Mouse (Mus musculus): Measurements from ENCODE around the gene Gucy2c. TPM values are rescaled to one million over a fixed set of nuclear protein-coding genes. Genes with fewer than 3 reads are reported as not detected.

Gene Gucy2c
- 0.20 TPM in 1 of 2 replicates, not detected in the other for total RNA-seq (2017)

DNA sequence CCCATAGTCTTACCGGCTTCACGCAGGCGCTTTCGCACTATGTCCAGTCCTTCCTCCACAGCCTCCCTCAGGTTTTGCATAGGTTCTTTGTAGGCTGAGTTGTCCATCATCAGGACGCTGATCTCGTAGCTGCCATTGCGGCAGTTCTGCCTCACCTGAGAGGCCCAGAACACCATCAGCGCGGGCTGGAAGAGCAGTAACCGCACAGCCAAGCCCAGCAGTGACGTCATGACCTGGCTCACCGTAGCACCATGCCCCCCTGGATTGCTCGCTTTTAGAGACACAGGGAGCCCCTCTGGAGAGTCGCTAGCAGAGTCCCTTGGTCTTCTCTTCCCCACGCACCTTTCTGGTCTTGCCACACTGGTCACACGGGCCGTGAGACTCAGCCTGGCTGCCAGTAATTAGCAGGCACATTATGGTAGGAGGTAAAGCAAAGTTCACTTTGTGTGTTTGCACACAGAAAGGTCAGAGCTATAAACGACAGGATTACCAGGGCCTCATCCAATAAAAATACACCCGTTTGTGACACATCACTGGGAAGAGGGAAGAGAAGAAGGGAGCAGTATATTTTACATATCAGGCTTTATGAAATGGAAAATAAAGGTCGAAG, at the start of gene Gucy2c:
Gene Gucy2c, minus strand, starts transcription at position 389 of the 610 bp plus-strand sequence.
- no peak for ATAC-seq (replicated peaks in 1 of 2; ENCODE audit: insufficient read depth in 1 of 2, low FRiP score in 2 of 2, low TSS enrichment in 1 of 2, low read depth in 1 of 2, poor library complexity in 2 of 2, severe bottlenecking in 2 of 2)

DNA sequence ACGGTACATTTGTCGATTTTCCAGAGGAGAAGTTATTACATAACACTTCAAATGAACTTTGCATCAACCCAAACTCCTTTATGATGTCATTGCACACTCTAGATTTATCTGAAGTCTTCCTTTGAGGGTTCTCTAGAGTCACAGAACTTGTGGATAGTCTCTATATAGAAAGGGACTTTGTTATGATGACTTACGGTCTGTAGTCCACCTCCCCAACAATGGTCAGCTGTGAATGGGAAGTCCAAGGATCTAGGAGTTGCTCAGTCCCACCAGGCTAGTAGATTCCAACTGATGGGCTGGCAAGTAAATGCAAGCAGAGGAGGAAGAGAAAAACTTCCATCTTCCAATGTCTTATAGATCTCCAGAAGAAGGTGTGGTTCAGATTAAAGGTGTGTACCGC, 47.1 kb upstream of the Gucy2c start:
- no peak for ATAC-seq (replicated peaks in 1 of 2; ENCODE audit: insufficient read depth in 1 of 2, low FRiP score in 2 of 2, low TSS enrichment in 1 of 2, low read depth in 1 of 2, poor library complexity in 2 of 2, severe bottlenecking in 2 of 2)

- peak; percentile 99 to 100 for ATAC-seq (replicated peaks in 1 of 2; ENCODE audit: insufficient read depth in 1 of 2, low FRiP score in 2 of 2, low TSS enrichment in 1 of 2, low read depth in 1 of 2, poor library complexity in 2 of 2, severe bottlenecking in 2 of 2)
These were observed 46.5 kb upstream of the Gucy2c start, which contains the start of gene Wbp11 for GRCm38 (mm10) chr6:136827881-136828561. Wbp11 (minus strand) TSS chr6:136828233.

- ATAC-seq (replicated peaks in 1 of 2; ENCODE audit: insufficient read depth in 1 of 2, low FRiP score in 2 of 2, low TSS enrichment in 1 of 2, low read depth in 1 of 2, poor library complexity in 2 of 2, severe bottlenecking in 2 of 2): 0 out of 4 replicates have a peak, but pooled peaks of 1 of the 2 experiments have one; percentile 0
These were observed 45.9 kb upstream of the Gucy2c start, which contains the start of gene BC049715 for GRCm38 (mm10) chr6:136827516-136827880. BC049715 (plus strand) TSS chr6:136827626.

DNA sequence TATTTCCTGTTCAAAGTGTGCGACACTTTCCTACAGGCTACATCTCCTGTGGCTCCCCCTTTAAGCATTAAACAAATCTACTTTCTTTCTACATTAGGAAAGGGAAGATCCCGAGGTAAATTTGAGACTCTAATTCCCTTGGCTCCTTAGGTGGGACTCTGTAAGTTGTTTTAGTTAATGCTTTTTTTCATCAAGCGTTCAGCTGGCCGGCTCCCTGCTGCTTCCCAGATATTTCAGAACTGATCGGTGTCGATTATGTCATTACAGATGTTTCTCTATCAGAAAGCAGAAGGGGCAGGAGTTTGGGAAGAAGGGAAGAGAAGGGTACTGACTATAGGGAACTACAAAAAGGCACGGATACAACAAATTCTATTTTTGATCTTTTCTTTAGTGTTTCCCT, 45.6 kb upstream of the Gucy2c start:
- ATAC-seq (replicated peaks in 1 of 2; ENCODE audit: insufficient read depth in 1 of 2, low FRiP score in 2 of 2, low TSS enrichment in 1 of 2, low read depth in 1 of 2, poor library complexity in 2 of 2, severe bottlenecking in 2 of 2): no peak

- no peak for ATAC-seq (replicated peaks in 1 of 2; ENCODE audit: insufficient read depth in 1 of 2, low FRiP score in 2 of 2, low TSS enrichment in 1 of 2, low read depth in 1 of 2, poor library complexity in 2 of 2, severe bottlenecking in 2 of 2)
These were observed 43.4 kb upstream of the Gucy2c start for GRCm38 (mm10) chr6:136824987-136825386.

GRCm38 (mm10) chr6:136821086-136821485, 39.5 kb upstream of the Gucy2c start:
- ATAC-seq (replicated peaks in 1 of 2; ENCODE audit: insufficient read depth in 1 of 2, low FRiP score in 2 of 2, low TSS enrichment in 1 of 2, low read depth in 1 of 2, poor library complexity in 2 of 2, severe bottlenecking in 2 of 2): no peak

GRCm38 (mm10) chr6:136820381-136820780, 38.8 kb upstream of the Gucy2c start:
- ATAC-seq (replicated peaks in 1 of 2; ENCODE audit: insufficient read depth in 1 of 2, low FRiP score in 2 of 2, low TSS enrichment in 1 of 2, low read depth in 1 of 2, poor library complexity in 2 of 2, severe bottlenecking in 2 of 2): no peak

DNA sequence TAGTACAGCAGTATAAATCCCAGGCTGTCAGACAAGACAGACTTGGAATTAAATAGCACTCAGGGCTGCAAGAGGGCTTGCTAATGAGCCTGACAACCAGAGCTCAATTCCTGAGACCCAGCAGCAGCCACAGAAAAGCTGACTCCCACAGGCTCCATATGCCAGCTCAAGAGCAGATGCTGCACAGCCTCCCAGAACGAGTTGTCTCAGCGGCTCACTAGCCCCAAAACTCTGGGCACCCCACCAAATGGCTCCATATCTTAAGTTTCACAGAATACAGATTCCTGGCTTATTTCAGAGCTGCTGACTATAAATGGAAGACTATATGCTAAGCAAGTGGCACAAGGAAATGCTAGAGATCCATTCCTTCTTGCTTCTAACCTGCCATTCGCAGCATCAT, 36.0 kb upstream of the Gucy2c start:
- no peak for ATAC-seq (replicated peaks in 1 of 2; ENCODE audit: insufficient read depth in 1 of 2, low FRiP score in 2 of 2, low TSS enrichment in 1 of 2, low read depth in 1 of 2, poor library complexity in 2 of 2, severe bottlenecking in 2 of 2)

GRCm38 (mm10) chr6:136816826-136817225, 35.3 kb upstream of the Gucy2c start:
- ATAC-seq (replicated peaks in 1 of 2; ENCODE audit: insufficient read depth in 1 of 2, low FRiP score in 2 of 2, low TSS enrichment in 1 of 2, low read depth in 1 of 2, poor library complexity in 2 of 2, severe bottlenecking in 2 of 2): no peak

DNA sequence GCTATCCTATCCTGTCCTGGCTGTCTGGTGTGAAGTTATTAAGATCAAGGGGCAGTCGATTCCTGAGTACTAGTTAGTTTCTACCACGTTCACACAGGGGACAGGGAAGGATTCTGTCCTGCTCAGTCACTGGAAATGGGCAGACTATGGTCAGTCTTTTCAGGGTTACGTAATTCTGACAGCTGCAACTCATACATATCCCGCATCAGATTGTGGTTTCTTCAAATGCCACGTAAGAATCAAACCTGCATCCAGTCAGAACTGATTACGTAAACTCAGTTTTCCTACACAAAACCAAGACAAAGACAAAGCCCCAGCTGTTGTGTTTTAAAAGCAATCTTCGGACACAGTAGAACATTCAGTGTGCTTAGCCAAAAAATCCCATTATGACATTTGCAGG, 33.8 kb upstream of the Gucy2c start:
- no peak for ATAC-seq (replicated peaks in 1 of 2; ENCODE audit: insufficient read depth in 1 of 2, low FRiP score in 2 of 2, low TSS enrichment in 1 of 2, low read depth in 1 of 2, poor library complexity in 2 of 2, severe bottlenecking in 2 of 2)

DNA sequence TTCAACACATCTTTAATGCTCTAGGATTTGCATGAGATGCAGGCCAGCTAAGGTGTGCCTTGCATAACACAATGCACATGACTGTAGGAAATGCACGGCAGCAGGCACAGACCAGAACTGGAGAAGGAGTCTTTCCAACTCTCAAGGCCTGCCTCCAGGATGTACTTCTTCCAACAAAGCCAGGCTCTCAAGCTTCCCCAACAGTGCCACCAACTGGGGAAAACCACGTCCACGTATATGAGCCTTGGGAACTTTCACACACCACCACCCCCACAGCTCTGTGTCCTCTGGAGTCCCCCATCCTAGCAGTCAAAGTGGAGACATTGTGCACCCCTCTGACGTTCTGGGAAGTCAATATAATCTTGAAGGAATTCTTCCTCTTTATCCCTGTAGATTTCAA, 31.6 kb upstream of the Gucy2c start:
- no peak for ATAC-seq (replicated peaks in 1 of 2; ENCODE audit: insufficient read depth in 1 of 2, low FRiP score in 2 of 2, low TSS enrichment in 1 of 2, low read depth in 1 of 2, poor library complexity in 2 of 2, severe bottlenecking in 2 of 2)

- ATAC-seq (replicated peaks in 1 of 2; ENCODE audit: insufficient read depth in 1 of 2, low FRiP score in 2 of 2, low TSS enrichment in 1 of 2, low read depth in 1 of 2, poor library complexity in 2 of 2, severe bottlenecking in 2 of 2): no peak
These were observed 29.6 kb upstream of the Gucy2c start for GRCm38 (mm10) chr6:136811196-136811595.

GRCm38 (mm10) chr6:136809673-136810072, 28.1 kb upstream of the Gucy2c start:
- ATAC-seq (replicated peaks in 1 of 2; ENCODE audit: insufficient read depth in 1 of 2, low FRiP score in 2 of 2, low TSS enrichment in 1 of 2, low read depth in 1 of 2, poor library complexity in 2 of 2, severe bottlenecking in 2 of 2): no peak

DNA sequence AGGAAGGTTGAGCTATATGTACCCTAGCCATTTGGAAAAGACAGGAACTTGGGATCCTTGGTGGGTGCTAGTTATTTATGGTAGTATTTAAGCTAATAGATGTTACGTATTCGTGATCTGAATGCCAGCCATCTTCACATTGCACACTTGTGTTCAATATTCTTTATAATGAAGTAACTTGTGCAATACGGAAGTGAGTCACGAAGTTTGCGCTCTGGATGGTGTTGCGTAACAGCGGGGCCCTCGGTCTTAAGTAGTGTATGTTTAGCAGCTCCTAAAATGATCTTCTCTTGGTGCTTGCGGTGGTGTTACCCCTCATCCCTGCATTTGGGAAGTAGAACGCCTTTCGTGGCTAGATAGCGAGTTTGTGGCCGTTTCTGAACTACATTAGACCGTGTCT, 27.5 kb upstream of the Gucy2c start:
- ATAC-seq (replicated peaks in 1 of 2; ENCODE audit: insufficient read depth in 1 of 2, low FRiP score in 2 of 2, low TSS enrichment in 1 of 2, low read depth in 1 of 2, poor library complexity in 2 of 2, severe bottlenecking in 2 of 2): peak; percentile 34 to 46

- peak in 1 of 2 experiments; percentile 15; a peak in 2 of 4 replicates for ATAC-seq (replicated peaks in 1 of 2; ENCODE audit: insufficient read depth in 1 of 2, low FRiP score in 2 of 2, low TSS enrichment in 1 of 2, low read depth in 1 of 2, poor library complexity in 2 of 2, severe bottlenecking in 2 of 2)
These were observed 27.1 kb upstream of the Gucy2c start for GRCm38 (mm10) chr6:136808631-136809046.

DNA sequence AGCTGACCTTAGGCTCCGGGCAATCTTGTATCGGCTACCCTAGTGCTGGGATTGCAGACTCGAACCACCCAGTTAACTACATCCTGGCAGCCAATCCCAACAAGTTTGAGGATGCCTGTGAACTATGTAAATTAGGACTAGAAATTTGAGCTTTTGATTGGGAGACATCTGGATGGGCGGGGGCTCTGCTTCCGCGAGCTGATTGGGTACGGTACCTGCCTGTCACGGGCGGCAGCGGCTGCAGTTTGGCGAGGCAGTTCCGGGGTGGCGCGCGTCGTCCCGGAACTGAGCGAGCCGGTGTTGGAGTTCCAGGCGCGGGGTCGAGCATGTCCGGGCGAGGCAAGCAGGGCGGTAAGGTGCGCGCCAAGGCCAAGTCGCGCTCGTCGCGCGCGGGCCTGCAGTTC, 26.5 kb upstream of the Gucy2c start, which contains the start of gene H2afj:
Gene H2afj, plus strand, starts transcription at position 231 of the 404 bp plus-strand sequence.
- peak; percentile 71 to 75 for ATAC-seq (replicated peaks in 1 of 2; ENCODE audit: insufficient read depth in 1 of 2, low FRiP score in 2 of 2, low TSS enrichment in 1 of 2, low read depth in 1 of 2, poor library complexity in 2 of 2, severe bottlenecking in 2 of 2)

DNA sequence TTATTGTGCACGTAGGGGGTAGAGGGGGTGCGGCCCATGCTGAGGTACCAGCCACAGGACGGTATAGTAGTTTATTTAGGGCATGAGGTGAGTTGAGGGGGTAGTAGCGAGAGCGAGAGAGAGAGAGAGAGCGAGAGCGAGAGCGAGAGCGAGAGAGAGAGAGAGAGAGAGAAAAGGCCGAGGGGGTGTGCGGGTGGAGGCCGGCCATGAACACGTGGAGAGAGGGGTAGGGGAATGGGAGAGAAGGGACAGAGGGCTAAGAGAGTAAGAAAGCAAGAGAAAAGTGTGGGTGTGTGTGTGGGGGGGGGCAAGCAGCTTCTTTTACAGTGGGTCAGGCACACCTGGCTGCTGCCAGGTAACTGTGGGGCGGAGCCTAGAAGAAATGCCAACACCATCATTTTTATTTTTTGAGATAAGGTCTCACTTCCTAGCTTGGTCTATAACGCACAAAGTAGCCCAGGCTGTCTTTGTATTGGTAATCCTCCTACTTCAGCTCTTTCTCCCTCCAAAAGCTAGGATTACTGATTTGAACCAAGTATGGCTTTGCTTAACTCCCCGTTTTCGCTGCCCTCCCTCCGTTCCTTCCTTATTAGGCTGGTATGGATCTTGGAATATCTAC, 25.9 kb upstream of the Gucy2c start:
- no peak for ATAC-seq (replicated peaks in 1 of 2; ENCODE audit: insufficient read depth in 1 of 2, low FRiP score in 2 of 2, low TSS enrichment in 1 of 2, low read depth in 1 of 2, poor library complexity in 2 of 2, severe bottlenecking in 2 of 2)
